Mouse (Mus musculus) Patski (cell line): ENCODE data around the gene Col27a1. TPM values are rescaled to one million over a fixed set of nuclear protein-coding genes. Genes with fewer than 3 reads are reported as not detected.

Experiments
- ATAC-seq: fragments of 100-300 bp; one replicate; pipeline ENCODE4 v1.8.0; 2021
- CTCF ChIA-PET: fragments of 350-600 bp; sonication (Branson Sonifier 250); formaldehyde crosslinking; loops from one replicate; lab custom pipeline; 2022; ENCODE audit warnings: inconsistent platforms; lab: Charles Lee
- POLR2A ChIA-PET: fragments of 350-600 bp; sonication (Branson Sonifier 250); formaldehyde crosslinking; loops from one replicate; lab custom pipeline; 2022; ENCODE audit warnings: antibody characterized with exemption, inconsistent platforms; lab: Charles Lee
- DNase-seq: peaks from one replicate; pipeline ENCODE4 v3.0.0-alpha.2; 2011; ENCODE audit warnings: low read depth, low spot score
- H3K27me3 ChIP-seq: fragments of 371-371 bp; one replicate; pipeline ENCODE4 v1.5.1; 2021
- CTCF ChIP-seq: fragments of 100-300 bp; IDR thresholded peaks from one replicate; pipeline ENCODE4 v1.5.1; 2021
- in situ Hi-C: fragments of 300-500 bp; cut with MboI; formaldehyde crosslinking; loops from 3 replicates; pipeline ENCODE4 v1.11.1; 2018; ENCODE audit warnings: low pct_unique_long_range_greater_than_20kb, mixed read lengths
- polyA plus RNA-seq: library from polyadenylated mRNA; unstranded; gene quantifications from one replicate; pipeline ENCODE4 v1.2.3, GENCODE M21; 2021

The Col27a1 gene
- polyA plus RNA-seq, 1 experiment from 2014 or later, result 4.2 TPM

- CTCF ChIA-PET, result interaction anchor here (1.0 to 1.8 kb wide), 2 partner anchors 109 to 165 kb away, joined by 4 to 6 read pairs; partner anchors contain the start of gene Col27a1
- ATAC-seq (peak; percentile 85), DNase-seq (no peak)
- TF ChIP-seq CTCF, result no peak
- no peaks in the 10 kb centered on the region for H3K27me3 ChIP-seq
- in situ Hi-C loops, result no loop called here
- POLR2A ChIA-PET, result no interaction called here
Observed at GRCm38 (mm10) chr4:63323275-63323815, 109.5 kb downstream of the Col27a1 start.

- ATAC-seq, result no peak
- TF ChIP-seq CTCF, result no peak
- in situ Hi-C loops, result no loop called here
- DNase-seq, result no peak
- POLR2A ChIA-PET, result no interaction called here
- no peaks in the 10 kb centered on the region for H3K27me3 ChIP-seq
- CTCF ChIA-PET, result no interaction called here
Observed at GRCm38 (mm10) chr4:63333403-63333802, 119.6 kb downstream of the Col27a1 start.

- in situ Hi-C loops, result no loop called here
- ATAC-seq, result no peak
- ChIA-PET CTCF (no interaction called here), POLR2A (no interaction called here)
- DNase-seq, result no peak
- H3K27me3 ChIP-seq, result no peaks in the 10 kb centered on the region
- no peak for TF ChIP-seq CTCF
Observed at GRCm38 (mm10) chr4:63338414-63339076, 124.7 kb downstream of the Col27a1 start.

GRCm38 (mm10) chr4:63342491-63342890 lies 128.7 kb downstream of the Col27a1 start:
- CTCF ChIA-PET, result no interaction called here
- ATAC-seq, result no peak
- DNase-seq, result no peak
- TF ChIP-seq CTCF, result no peak
- in situ Hi-C loops, result no loop called here
- H3K27me3 ChIP-seq, result no peaks in the 10 kb centered on the region
- POLR2A ChIA-PET, result no interaction called here

- no peak for TF ChIP-seq CTCF
- in situ Hi-C loops, result no loop called here
- no peak for DNase-seq
- ChIA-PET CTCF (no interaction called here), POLR2A (interaction anchor here (1.2 kb wide), 1 partner anchor 11 kb away, joined by 4 read pairs; no protein-coding TSS in a partner anchor)
- no peak for ATAC-seq
- no peaks in the 10 kb centered on the region for H3K27me3 ChIP-seq
Observed at GRCm38 (mm10) chr4:63343608-63344007, 129.8 kb downstream of the Col27a1 start.

- no peak for TF ChIP-seq CTCF
- ATAC-seq, result peak; percentile 29
- H3K27me3 ChIP-seq, result no peaks in the 10 kb centered on the region
- in situ Hi-C loops, result no loop called here
- CTCF ChIA-PET, result interaction anchor here (1.1 kb wide), 1 partner anchor 10 kb away, joined by 3 read pairs; no protein-coding TSS in a partner anchor
- POLR2A ChIA-PET, result interaction anchor here (1.2 kb wide), 1 partner anchor 10 kb away, joined by 4 read pairs; no protein-coding TSS in a partner anchor
- no peak for DNase-seq
Observed at GRCm38 (mm10) chr4:63344295-63344694, 130.5 kb downstream of the Col27a1 start, which contains the start of gene Orm1. Gene Orm1, plus strand, starts transcription at chr4:63344560.

- ChIA-PET CTCF (interaction anchor here (1.1 kb wide), 1 partner anchor 9 kb away, joined by 3 read pairs; no protein-coding TSS in a partner anchor), POLR2A (interaction anchor here (1.1 kb wide), 1 partner anchor 9 kb away, joined by 3 read pairs; no protein-coding TSS in a partner anchor)
- H3K27me3 ChIP-seq, result no peaks in the 10 kb centered on the region
- no peak for DNase-seq
- no peak for ATAC-seq
- in situ Hi-C loops, result no loop called here
- TF ChIP-seq CTCF, result no peak
Observed at GRCm38 (mm10) chr4:63345261-63345660, 131.5 kb downstream of the Col27a1 start.

- in situ Hi-C loops, result no loop called here
- DNase-seq (no peak), ATAC-seq (no peak)
- no peaks in the 10 kb centered on the region for H3K27me3 ChIP-seq
- ChIA-PET POLR2A (interaction anchor here (1.1 kb wide), 1 partner anchor 8 kb away, joined by 3 read pairs; no protein-coding TSS in a partner anchor), CTCF (interaction anchor here (1.0 kb wide), 1 partner anchor 22 kb away, joined by 3 read pairs; no protein-coding TSS in a partner anchor)
- TF ChIP-seq CTCF, result no peak
Observed at GRCm38 (mm10) chr4:63346659-63347058, 132.9 kb downstream of the Col27a1 start.

- H3K27me3 ChIP-seq, result no peaks in the 10 kb centered on the region
- in situ Hi-C loops, result no loop called here
- ChIA-PET CTCF (no interaction called here), POLR2A (interaction anchor here (0.6 to 1.0 kb wide), 2 partner anchors 9 to 18 kb away, joined by 3 to 4 read pairs; no protein-coding TSS in a partner anchor)
- ATAC-seq, result no peak
- no peak for TF ChIP-seq CTCF
- no peak for DNase-seq
Observed at GRCm38 (mm10) chr4:63348524-63348923, 134.7 kb downstream of the Col27a1 start.

- in situ Hi-C loops, result no loop called here
- DNase-seq, result no peak
- POLR2A ChIA-PET, result no interaction called here
- no peaks in the 10 kb centered on the region for H3K27me3 ChIP-seq
- CTCF ChIA-PET, result interaction anchor here (0.8 kb wide), 1 partner anchor 12 kb away, joined by 4 read pairs; no protein-coding TSS in a partner anchor
- ATAC-seq, result no peak
- no peak for TF ChIP-seq CTCF
Observed at GRCm38 (mm10) chr4:63355877-63356665, 142.3 kb downstream of the Col27a1 start, which contains the start of gene Orm3. Gene Orm3, plus strand, starts transcription at chr4:63356162.
